Mouse (Mus musculus) spleen, embryonic (tissue): ENCODE data around the gene Pak2.

ENCODE experiments used
- CTCF ChIA-PET: fragments of 350-600 bp; sonication (Branson Sonifier 250); formaldehyde crosslinking; loops from one replicate; lab custom pipeline; 2022; lab: Charles Lee

Gene Pak2

DNA sequence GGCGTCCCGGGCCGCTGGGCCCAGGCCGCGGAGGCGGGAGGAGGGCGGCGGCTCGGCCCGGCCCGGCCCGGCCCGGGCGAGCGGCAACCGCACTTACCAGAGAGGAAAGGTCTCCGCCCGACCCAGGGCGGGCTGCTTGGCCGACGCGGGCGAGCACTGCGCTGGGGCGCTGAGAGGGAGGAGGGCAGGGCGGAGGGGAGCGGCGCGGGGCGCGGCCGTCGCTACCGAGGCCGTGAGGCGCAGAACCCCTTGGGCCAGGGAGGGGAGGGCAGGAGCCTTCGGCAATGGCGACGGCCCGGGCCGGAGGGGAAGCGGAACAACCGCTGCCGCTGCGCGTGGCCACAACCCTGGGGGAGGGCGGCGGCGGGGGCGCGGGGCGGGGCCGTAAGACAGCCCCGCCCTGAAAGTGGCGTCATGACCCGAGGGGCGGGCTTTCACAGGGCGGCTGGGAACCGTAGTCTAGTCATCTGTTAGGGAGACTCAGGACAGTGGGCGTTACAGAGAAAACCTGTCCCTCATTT lies at the start of gene Pak2:
Gene Pak2, minus strand, starts transcription at position 352 of the 521 bp plus-strand sequence.
- CTCF ChIA-PET = interaction anchor here (0.6 kb wide), 1 partner anchor 351 kb away, joined by 8 read pairs; no protein-coding TSS in a partner anchor

DNA sequence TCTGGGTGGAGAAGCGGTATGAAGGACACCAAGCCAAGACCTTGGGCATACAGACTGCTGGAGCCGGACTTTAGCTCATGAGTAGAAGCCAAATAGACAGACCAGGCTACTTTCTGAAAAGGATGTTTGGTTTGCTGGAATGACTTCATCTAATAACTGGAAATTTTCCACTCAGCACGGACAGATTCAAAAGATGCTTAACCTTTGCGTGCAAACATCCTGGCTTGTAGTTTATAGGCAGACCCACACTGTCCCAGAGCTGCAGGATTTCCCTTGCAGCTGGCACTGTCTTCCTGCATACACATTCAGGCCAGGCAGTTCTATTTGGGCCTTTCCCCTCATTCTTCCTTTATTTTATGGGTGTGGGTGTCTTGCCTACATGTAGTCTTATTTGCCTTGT lies 47.9 kb upstream of the Pak2 start:
- CTCF ChIA-PET = interaction anchor here (0.5 to 1.0 kb wide), 2 partner anchors 20 to 677 kb away, joined by 3 to 4 read pairs; no protein-coding TSS in a partner anchor

GRCm38 (mm10) chr16:32125364-32125763 lies 46.2 kb upstream of the Pak2 start:
- CTCF ChIA-PET = interaction anchor here (0.6 to 1.7 kb wide), 2 partner anchors 11 to 17 kb away, joined by 3 to 5 read pairs; no protein-coding TSS in a partner anchor

DNA sequence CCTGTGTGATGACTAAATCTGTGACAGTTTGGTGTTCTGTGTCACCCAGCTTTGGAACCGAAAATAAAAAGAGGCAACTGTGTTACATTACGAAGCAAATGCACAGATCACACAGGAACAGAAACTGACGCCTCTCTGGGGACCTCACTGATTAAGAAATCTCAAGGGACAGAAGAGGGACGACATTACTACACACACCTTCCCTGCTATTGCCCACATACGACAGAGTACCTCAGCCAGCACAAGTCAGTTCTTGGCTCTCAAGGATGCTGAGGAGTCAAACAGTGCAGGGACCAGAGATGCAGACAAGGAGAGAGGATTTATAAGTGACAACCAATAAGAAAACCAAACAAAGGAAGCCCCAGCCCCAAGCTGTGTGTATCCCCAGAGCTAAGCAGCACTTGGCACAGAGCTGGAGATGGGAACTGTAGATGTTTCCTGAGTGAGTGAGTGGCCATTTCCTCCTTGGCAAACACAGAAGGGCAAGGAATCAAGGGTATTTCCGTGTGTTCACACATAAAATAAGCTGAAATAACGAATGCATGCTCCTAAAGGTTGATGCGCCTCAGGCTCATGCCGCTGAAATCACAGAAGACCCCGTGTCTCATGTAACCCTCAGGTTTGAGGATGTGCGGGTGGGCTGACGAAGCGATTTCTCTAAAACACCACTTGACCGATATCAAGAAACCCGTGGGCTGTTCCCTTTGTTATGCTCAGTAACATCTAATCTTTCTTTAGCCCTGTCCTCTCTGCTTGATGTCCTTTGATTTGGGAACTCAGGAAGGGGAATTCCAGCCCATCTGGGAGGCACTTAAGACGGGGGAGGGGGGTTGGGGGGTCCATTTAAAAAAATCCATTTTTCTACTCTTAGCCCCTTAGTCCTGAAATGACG lies 45.5 kb upstream of the Pak2 start:
- CTCF ChIA-PET = interaction anchor here (0.6 to 1.7 kb wide), 3 partner anchors 10 to 80 kb away, joined by 3 to 13 read pairs (median 5); no protein-coding TSS in a partner anchor

- CTCF ChIA-PET = no interaction called here
Observed at GRCm38 (mm10) chr16:32124020-32124419, 44.9 kb upstream of the Pak2 start.

DNA sequence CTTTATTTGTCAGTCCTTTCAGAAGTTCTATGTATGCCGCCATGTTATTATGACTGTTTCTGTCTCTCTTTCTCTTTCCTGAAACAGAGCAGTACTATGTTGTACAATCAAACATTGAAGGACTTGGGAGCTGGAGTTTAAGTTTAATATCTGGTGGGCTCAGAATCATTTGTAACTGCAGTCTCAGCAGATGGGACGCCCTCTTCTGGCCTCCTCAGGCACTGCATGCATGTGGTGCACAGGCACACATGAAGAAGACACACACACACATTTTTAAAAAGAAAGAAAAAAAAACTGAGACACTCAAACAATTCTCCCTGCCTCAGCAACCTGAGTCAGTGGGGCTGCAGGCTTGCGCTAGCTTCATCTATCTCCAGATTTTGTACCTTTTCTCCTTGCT lies 41.3 kb upstream of the Pak2 start:
- CTCF ChIA-PET = no interaction called here

DNA sequence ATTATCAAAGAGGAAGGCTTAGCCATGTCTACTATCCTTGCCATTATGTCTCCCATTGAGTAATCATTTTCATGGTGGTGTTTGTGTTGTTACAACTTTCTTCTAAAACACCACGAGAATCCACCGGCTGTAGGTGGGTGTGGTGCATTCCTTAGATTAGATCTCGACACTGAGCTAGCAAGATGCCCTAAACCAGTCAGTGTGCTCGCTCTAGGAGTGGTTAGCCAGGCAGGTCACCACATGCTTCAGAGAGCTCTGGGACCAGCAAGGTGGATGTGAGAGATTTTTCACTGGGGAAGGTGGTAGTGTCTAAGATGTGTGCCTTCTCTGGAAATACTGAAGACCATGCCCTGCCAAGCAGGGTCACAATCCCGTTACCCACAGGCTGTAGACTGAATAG lies 37.0 kb upstream of the Pak2 start:
- CTCF ChIA-PET = interaction anchor here (0.7 to 0.8 kb wide), 3 partner anchors 25 to 157 kb away, joined by 3 to 10 read pairs (median 3); no protein-coding TSS in a partner anchor

- CTCF ChIA-PET = interaction anchor here (0.7 to 1.0 kb wide), 4 partner anchors 25 to 157 kb away, joined by 3 to 10 read pairs (median 3); no protein-coding TSS in a partner anchor
Observed at GRCm38 (mm10) chr16:32115781-32116180, 36.6 kb upstream of the Pak2 start.

DNA sequence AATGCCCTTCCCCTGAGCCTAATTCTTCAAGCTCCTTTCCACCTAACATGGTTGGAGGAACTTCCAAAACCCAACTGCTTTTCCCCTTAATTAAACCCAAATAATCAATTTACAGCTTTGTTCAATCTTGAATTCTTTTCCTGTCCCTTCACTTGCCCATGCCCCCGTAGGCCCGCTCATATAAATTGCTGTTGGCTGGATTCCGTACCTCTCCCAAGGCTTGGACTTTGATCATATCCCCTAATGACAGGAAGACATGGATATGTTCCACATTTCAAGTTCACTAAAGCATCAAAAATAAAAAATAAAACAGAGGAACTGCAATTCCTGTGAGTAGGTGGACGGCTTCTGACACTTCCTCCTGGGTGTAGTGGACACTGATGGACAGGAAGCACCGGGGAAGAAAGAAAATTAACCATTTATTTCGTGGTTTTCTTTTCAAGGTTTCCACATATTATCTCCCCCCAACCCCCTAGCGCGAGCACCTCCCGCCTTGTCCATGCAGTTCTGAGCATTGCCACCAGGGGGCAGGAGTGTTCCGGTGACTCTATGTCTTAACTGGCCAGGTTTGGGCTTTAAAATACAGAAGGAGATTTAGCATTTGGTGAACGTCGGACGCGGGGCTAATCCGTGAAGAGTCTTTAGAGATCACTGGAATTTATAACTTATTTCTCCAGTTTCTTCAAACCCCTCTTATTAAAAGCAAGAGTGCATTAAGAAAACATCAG lies 36.0 kb upstream of the Pak2 start:
- CTCF ChIA-PET = interaction anchor here (0.6 to 1.4 kb wide), 6 partner anchors 10 to 758 kb away, joined by 3 to 11 read pairs (median 5); no protein-coding TSS in a partner anchor

- CTCF ChIA-PET = interaction anchor here (0.7 to 1.7 kb wide), 4 partner anchors 11 to 88 kb away, joined by 5 to 11 read pairs (median 5); no protein-coding TSS in a partner anchor
Observed at GRCm38 (mm10) chr16:32114406-32114805, 35.3 kb upstream of the Pak2 start.

DNA sequence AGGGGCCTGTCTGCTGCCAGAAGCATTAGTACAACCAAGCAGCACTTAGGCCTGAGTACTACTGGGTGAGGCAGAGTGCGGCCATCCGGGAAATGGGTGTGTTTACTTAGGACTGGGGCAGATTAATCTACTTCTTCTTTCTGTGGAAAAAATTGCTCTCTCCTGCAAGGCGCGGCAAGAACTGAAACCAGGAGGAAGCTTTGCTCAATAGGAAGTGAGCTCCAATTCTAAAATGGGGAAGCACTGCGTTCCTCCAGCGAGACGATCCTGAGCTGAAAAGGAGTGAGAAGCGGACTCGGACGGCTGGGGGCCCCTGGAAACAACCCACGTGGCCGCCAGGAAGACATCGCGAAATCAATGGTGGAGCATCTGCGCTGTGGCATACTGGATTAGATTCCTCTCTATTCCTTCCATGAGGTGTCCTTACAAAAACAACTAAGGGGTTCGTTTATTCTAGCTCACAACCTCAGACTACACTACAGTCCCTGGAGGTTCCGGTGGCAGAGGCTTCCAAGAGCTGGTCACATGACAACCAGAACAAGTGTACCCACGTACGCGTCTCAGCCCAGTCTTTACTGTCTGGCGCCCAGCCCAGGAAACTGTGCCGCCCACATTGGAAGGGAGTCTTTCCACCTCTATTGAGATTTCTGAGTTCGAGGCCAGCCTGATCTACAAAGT lies 34.5 kb upstream of the Pak2 start:
- CTCF ChIA-PET = interaction anchor here (1.4 to 1.7 kb wide), 2 partner anchors 12 to 89 kb away, joined by 5 read pairs; no protein-coding TSS in a partner anchor

- CTCF ChIA-PET = interaction anchor here (0.6 to 0.8 kb wide), 3 partner anchors 12 to 931 kb away, joined by 3 to 5 read pairs (median 5); partner anchors contain the start of genes Cep19 and Pigx
Observed at GRCm38 (mm10) chr16:32110951-32111699, 32.0 kb upstream of the Pak2 start.

GRCm38 (mm10) chr16:32108578-32108977 lies 29.4 kb upstream of the Pak2 start:
- CTCF ChIA-PET = interaction anchor here (0.6 to 0.7 kb wide), 2 partner anchors 17 to 35 kb away, joined by 3 read pairs; no protein-coding TSS in a partner anchor

DNA sequence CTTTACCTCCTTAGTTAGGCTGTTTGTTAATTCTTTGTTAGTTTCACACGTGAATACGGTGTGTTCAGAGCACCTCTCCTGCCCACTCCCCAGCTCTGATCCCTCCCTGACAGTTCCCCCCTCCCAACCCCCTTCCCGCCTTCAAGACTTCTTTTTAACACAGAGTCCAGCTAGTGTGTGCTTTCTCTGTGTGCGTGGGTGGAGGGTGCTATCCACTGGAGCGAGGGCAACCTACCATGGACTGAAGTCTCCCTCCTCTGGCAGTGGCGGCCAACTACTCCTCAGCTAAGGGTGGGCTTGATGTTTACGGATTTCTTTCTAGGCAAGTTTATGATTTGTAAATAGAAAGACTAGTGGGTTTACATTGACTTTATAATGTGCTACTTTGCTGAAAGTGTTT lies 29.0 kb upstream of the Pak2 start:
- CTCF ChIA-PET = interaction anchor here (0.6 to 0.7 kb wide), 2 partner anchors 17 to 35 kb away, joined by 3 read pairs; no protein-coding TSS in a partner anchor

- CTCF ChIA-PET = interaction anchor here (0.6 kb wide), 2 partner anchors 47 to 496 kb away, joined by 3 to 6 read pairs; no protein-coding TSS in a partner anchor
Observed at GRCm38 (mm10) chr16:32107342-32108045, 28.4 kb upstream of the Pak2 start.

DNA sequence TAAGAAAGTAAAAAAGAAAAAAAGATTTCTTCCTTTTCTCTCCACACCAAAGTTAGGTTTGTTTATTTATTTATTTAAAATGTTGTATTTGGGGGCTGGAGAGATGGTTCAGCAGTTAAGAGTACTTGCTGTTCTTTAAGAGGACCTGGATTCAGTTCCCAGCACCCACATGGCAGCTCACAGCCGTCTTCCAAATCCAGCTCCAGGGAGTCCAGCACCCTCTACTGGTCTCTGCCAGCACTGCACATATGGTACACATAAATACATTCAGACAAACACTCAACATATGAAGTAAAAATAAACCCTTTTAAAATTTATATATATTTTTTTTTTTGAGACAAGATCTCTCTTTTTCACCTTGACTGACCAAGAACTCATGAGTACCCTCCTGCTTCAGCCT lies 26.6 kb upstream of the Pak2 start:
- CTCF ChIA-PET = interaction anchor here (0.6 kb wide), 1 partner anchor 113 kb away, joined by 4 read pairs; no protein-coding TSS in a partner anchor

DNA sequence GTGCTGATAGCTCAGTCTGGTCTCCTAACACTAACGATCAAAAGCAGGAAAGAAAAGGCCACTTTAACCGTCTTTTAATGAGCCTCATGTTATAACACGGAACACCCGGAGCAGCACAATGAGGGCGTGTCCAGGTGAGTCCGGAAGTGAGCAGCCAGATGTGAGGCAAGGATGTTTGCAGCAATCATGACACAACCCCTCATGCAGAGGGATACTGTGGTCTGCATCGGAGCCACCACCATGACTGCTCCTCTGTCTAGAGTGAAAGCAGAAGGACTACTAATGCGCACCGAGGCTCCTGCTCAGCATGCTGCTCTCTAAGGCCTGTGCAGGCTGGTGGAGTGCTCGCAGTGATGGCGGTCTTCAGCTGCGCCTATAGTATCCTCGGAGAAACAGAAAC lies 23.2 kb upstream of the Pak2 start:
- CTCF ChIA-PET = no interaction called here

- CTCF ChIA-PET = interaction anchor here (0.7 kb wide), 1 partner anchor 12 kb away, joined by 5 read pairs; no protein-coding TSS in a partner anchor
Observed at GRCm38 (mm10) chr16:32099638-32100150, 20.6 kb upstream of the Pak2 start, which contains the start of the genes Pigx and Cep19. TSS of gene Pigx (minus strand) at chr16:32099740. TSS of gene Cep19 (plus strand) at chr16:32099800.
